Comparison of ENCODE assay signal across 16 mouse cellular contexts in genomic region chr13:92150551-92150950, GRCm38 (mm10). TPM values are rescaled to one million over a fixed set of nuclear protein-coding genes. Genes with fewer than 3 reads are reported as not detected.
DNase-seq lines count a peak whose midpoint lies in the region; ATAC-seq and TF ChIP-seq lines count a peak whose summit lies in the region.
"Had no signal": no experiment of that assay in that cellular context is flagged by ENCODE, and none has a peak within 500 bp of the region (broad histone marks: within the 10 kb centered on the region; RNA-seq: fewer than 3 reads in every experiment).

No protein-coding gene starts in this region.

- whole genome bisulfite sequencing in heart, postnatal 0 days = 50% methylated on average over 3 of the region's 3 CpGs

- no peak overlapping the region for H3K4me3 ChIP-seq in heart, postnatal 0 days (ENCODE audit: low read depth, low read length)
- no peak overlapping the region for H3K4me3 ChIP-seq in myocyte
- H3K4me3 ChIP-seq: embryonic facial prominence, embryonic 12.5 days; kidney, embryonic 15.5 days; layer of hippocampus, adult 2 months; left cerebral cortex, adult 2 months; limb, embryonic 12.5 days had no signal

- H3K79me2 ChIP-seq in myocyte (ENCODE audit: control insufficient read depth, insufficient read depth) = no peaks in the 10 kb centered on the region

- H3K9me3 ChIP-seq in heart, postnatal 0 days (replicated peaks; ENCODE audit: control insufficient read depth, low read length) = peaks cover 6% of the 10 kb centered on the region; the same call in 1 of the 2 replicates

- H3ac ChIP-seq in myocyte (ENCODE audit: control insufficient read depth, insufficient read length) = no peak overlapping the region

- intact Hi-C loops in left cerebral cortex, postnatal 4 days (cut with DNase I) = no loop called here
- intact Hi-C loops in left cerebral cortex, postnatal 14 days (cut with DNase I) = no loop called here

- ATAC-seq in heart, postnatal 0 days (ENCODE audit: insufficient read depth, low read depth) = peak; percentile 36; the same call in 1 of the 2 replicates

- no peak overlapping the region for H3K27ac ChIP-seq in heart, postnatal 0 days (ENCODE audit: low read depth)
- H3K27ac ChIP-seq: embryonic facial prominence, embryonic 12.5 days; kidney, embryonic 15.5 days; layer of hippocampus, adult 2 months; left cerebral cortex, adult 2 months; limb, embryonic 12.5 days; liver, embryonic 14.5 days had no signal

- H3K4me2 ChIP-seq in heart, postnatal 0 days (ENCODE audit: low read depth, low read length) = no peak overlapping the region
- no peak overlapping the region for H3K4me2 ChIP-seq in myocyte (ENCODE audit: low read depth)
- H3K4me2 ChIP-seq: embryonic facial prominence, embryonic 12.5 days; kidney, embryonic 15.5 days; limb, embryonic 12.5 days had no signal

- no peaks in the 10 kb centered on the region for H3K4me1 ChIP-seq in heart, postnatal 0 days (ENCODE audit: control insufficient read depth, insufficient read depth)
- H3K4me1 ChIP-seq: embryonic facial prominence, embryonic 12.5 days; kidney, embryonic 15.5 days; limb, embryonic 12.5 days had no signal

- no peak for TF ChIP-seq POLR2A in myocyte (IDR thresholded peaks at IDR 0.05; ENCODE audit: insufficient read length, low read depth)

- no peak for TF ChIP-seq CTCF in heart, postnatal 0 days (IDR thresholded peaks at IDR 0.05; ENCODE audit: low read depth)

- H3K27me3 ChIP-seq in heart, postnatal 0 days (ENCODE audit: control insufficient read depth, insufficient read depth, low read length) = no peaks in the 10 kb centered on the region
- H3K27me3 ChIP-seq in myocyte (ENCODE audit: control insufficient read depth, insufficient read depth, insufficient read length) = no peaks in the 10 kb centered on the region
- H3K27me3 ChIP-seq: embryonic facial prominence, embryonic 12.5 days; kidney, embryonic 15.5 days; limb, embryonic 12.5 days had no signal

- H3K36me3 ChIP-seq in heart, postnatal 0 days (replicated peaks; ENCODE audit: control insufficient read depth, insufficient read depth, low read length) = no peaks in the 10 kb centered on the region
- H3K36me3 ChIP-seq in myocyte (ENCODE audit: control insufficient read depth, insufficient read depth) = no peaks in the 10 kb centered on the region
- H3K36me3 ChIP-seq: embryonic facial prominence, embryonic 12.5 days; kidney, embryonic 15.5 days; limb, embryonic 12.5 days had no signal

- no peak for TF ChIP-seq EP300 in heart, postnatal 0 days (IDR thresholded peaks at IDR 0.05; ENCODE audit: low read depth)

- H3K9ac ChIP-seq in heart, postnatal 0 days (replicated peaks; ENCODE audit: low read depth, low read length) = no peak overlapping the region
- H3K9ac ChIP-seq: embryonic facial prominence, embryonic 12.5 days; kidney, embryonic 15.5 days; limb, embryonic 12.5 days; liver, embryonic 14.5 days had no signal

- DNase-seq in cerebellum, postnatal 10 days = peak; percentile 36 to 39
- DNase-seq in cerebellum, adult 11-12 months = no peak
- no peak for DNase-seq in heart, postnatal 0 days (ENCODE audit: low spot score)
- DNase-seq in heart, adult 8-10 months (ENCODE audit: low spot score) = no peak
- DNase-seq in left cerebral cortex, postnatal 4 days = peak; percentile 8
- no peak for DNase-seq in left cerebral cortex, postnatal 14 days (ENCODE audit: low spot score in 2 of 2)
- DNase-seq in yolk sac, embryonic 10.5 days (ENCODE audit: low spot score) = no peak
- DNase-seq: midbrain, embryonic 14.5 days; retina, postnatal 1 day had no signal

TF ChIP-seq in myocyte, 11 proteins besides CTCF, POLR2A, EP300 and RAD21:
- TF ChIP-seq SRF (IDR thresholded peaks at IDR 0.05; ENCODE audit: control insufficient read depth, insufficient read length, low read depth) = no peak
- TF ChIP-seq CEBPB (IDR thresholded peaks at IDR 0.05; ENCODE audit: insufficient read depth, poor library complexity, severe bottlenecking) = peak; percentile 36; the same call in 1 of the 2 replicates
- no peak for TF ChIP-seq TCF12 (IDR thresholded peaks at IDR 0.05; ENCODE audit: insufficient read depth, poor library complexity, severe bottlenecking)
- TF ChIP-seq MYOG (IDR thresholded peaks at IDR 0.05; ENCODE audit: control insufficient read depth in 1 of 3, insufficient read depth in 1 of 3, insufficient read length in 2 of 3, low read depth in 2 of 3) = peak in 2 of 3 experiments; percentile 18 to 36
- TF ChIP-seq POLR2AphosphoS2 (IDR thresholded peaks at IDR 0.05; ENCODE audit: insufficient read length, low read depth) = no peak
- no peak for TF ChIP-seq TCF3 (IDR thresholded peaks at IDR 0.05; ENCODE audit: insufficient read length, low read depth)
- no peak for TF ChIP-seq E2F4 (IDR thresholded peaks at IDR 0.05; ENCODE audit: insufficient read depth)
- no peak for TF ChIP-seq USF1 (IDR thresholded peaks at IDR 0.05; ENCODE audit: low read depth)

RNA-seq across cellular contexts. Expression of gene Rasgrf2, which starts 19.1 kb away (rescaled TPM):
- total RNA-seq in heart, postnatal 0 days (2014; rRNA removed; ENCODE audit: low replicate concordance) = 1.8 and 4.2 TPM in 2 replicates
- polyA plus RNA-seq in heart, postnatal 0 days (2015; fragmentation: Nextera tagmentation; extraction: Ambion mirVana) = 0.27 and 0.34 TPM in 2 replicates
- total RNA-seq in heart, adult 8-10 months (2022) = 10 to 100 TPM in 3 of 4 experiments, 1 to 10 TPM in 1; 8.8 to 15.9 (median 12.0) TPM
- 10 to 100 TPM; 95.1 to 99.0 TPM for total RNA-seq in left cerebral cortex, postnatal 4 days (2021)
- total RNA-seq in left cerebral cortex, postnatal 14 days (2021) = 100 to 1,000 TPM; 130 to 154 TPM
- polyA plus RNA-seq in myocyte (2012; fragmentation: generic; extraction: Trizol) = 0.07 TPM
- polyA plus RNA-seq: limb, embryonic 12.5 days had no signal

Comparison
In these comparisons a context has a peak if more than half of its experiments do, and no peak if none do; other contexts are left out.
1. DNase-seq: peak in cerebellum, postnatal 10 days (2 of 2) and left cerebral cortex, postnatal 4 days (single experiment); none in cerebellum, adult 11-12 months (single experiment), heart, postnatal 0 days (single experiment), heart, adult 8-10 months (single experiment), left cerebral cortex, postnatal 14 days (0 of 2) and yolk sac, embryonic 10.5 days (single experiment).
2. RNA of gene Rasgrf2, which starts 19.1 kb away (total RNA-seq): 130 to 154 TPM in left cerebral cortex, postnatal 14 days and 95.1 to 99.0 TPM in left cerebral cortex, postnatal 4 days; 8.8 to 15.9 TPM in heart, adult 8-10 months and 1.8 to 4.2 TPM in heart, postnatal 0 days; every median in the first group is over 4 times any median in the second.